Mouse (Mus musculus): ENCODE measurements around the gene Ptprs.

DNA sequence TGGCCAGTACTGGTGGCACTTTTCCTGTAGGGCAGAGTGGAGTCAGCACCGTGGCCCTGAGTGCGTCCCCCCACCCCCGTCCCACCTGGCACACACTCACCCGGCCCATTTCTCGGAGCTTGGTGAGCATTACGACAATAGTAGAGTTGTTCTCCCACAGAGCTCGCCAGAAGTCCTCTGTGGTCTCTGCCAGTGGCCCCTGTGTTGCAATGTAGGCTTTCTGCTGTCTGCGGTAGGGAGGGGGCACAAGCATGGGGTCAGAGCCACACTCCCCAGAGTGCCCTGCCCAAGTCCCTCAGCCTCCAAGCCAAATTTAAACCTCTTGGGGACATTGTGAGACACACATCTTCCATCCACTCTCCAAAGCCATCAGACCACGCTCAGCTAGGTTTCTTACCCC, 61.5 kb downstream of the Ptprs start:
- TF ChIP-seq POLR2A (IDR thresholded peaks at IDR 0.05; ENCODE audit: insufficient read depth, low read depth, low read length) (no peak), CTCF (IDR thresholded peaks at IDR 0.05; ENCODE audit: insufficient read depth, low read depth, low read length) (no peak)

Data from olfactory bulb, adult 2 months (tissue).